Mouse (Mus musculus) MEL (cell line): ENCODE results near the gene Rnf111.

Experiments used
- CTCF ChIP-seq, 3 experiments: IDR thresholded peaks in 2 of 3; conservative IDR thresholded peaks in 1 of 3; 2 replicates each; pipeline ENCODE4 v1.5.1; 2011 to 2012; ENCODE audit warnings: low read length in 3 of 3, low read depth in 2 of 3, mild to moderate bottlenecking in 2 of 3, improper control_type of control experiment in 1 of 3, inconsistent platforms in 1 of 3, mixed read lengths in 1 of 3, moderate library complexity in 1 of 3; ENCODE audit not compliant: control insufficient read depth in 1 of 3, insufficient read depth in 1 of 3, poor library complexity in 1 of 3, severe bottlenecking in 1 of 3
- E2F4 ChIP-seq: IDR thresholded peaks from 2 replicates; pipeline ENCODE4 v1.6.1; 2011; ENCODE audit warnings: low read depth, low read length, improper control_type of control experiment, borderline replicate concordance
- EP300 ChIP-seq, 2 experiments: IDR thresholded peaks; 2 replicates each; pipeline ENCODE4 v1.6.1; 2011; ENCODE audit warnings: improper control_type of control experiment in 2 of 2, low read length in 2 of 2, low read depth in 1 of 2, mild to moderate bottlenecking in 1 of 2
- ETS1 ChIP-seq: IDR thresholded peaks from 2 replicates; pipeline ENCODE4 v1.6.1; 2012; ENCODE audit warnings: low read depth, mild to moderate bottlenecking, inconsistent platforms, low read length, improper control_type of control experiment, moderate library complexity
- KAT2A ChIP-seq: conservative IDR thresholded peaks from 2 replicates; pipeline ENCODE4 v1.6.1; 2012; ENCODE audit warnings: low read depth, low read length, improper control_type of control experiment, inconsistent platforms
- MAZ ChIP-seq: IDR thresholded peaks from 2 replicates; pipeline ENCODE4 v1.6.1; 2012; ENCODE audit warnings: low read depth, mild to moderate bottlenecking, inconsistent platforms, low read length, improper control_type of control experiment
- POLR2A ChIP-seq, 2 experiments: IDR thresholded peaks; 2 replicates each; pipeline ENCODE4 v1.6.1; 2011 to 2012; ENCODE audit warnings: low read length in 2 of 2, mild to moderate bottlenecking in 2 of 2, control low read depth in 1 of 2, improper control_type of control experiment in 1 of 2, low read depth in 1 of 2, moderate library complexity in 1 of 2; ENCODE audit not compliant: control insufficient read depth in 1 of 2, insufficient read depth in 1 of 2, poor library complexity in 1 of 2
- SIN3A ChIP-seq: IDR thresholded peaks from 2 replicates; pipeline ENCODE4 v1.6.1; 2012; ENCODE audit warnings: low read length, improper control_type of control experiment, inconsistent platforms
- TBP ChIP-seq: IDR thresholded peaks from 2 replicates; pipeline ENCODE4 v1.8.0; 2011; ENCODE audit warnings: low read depth, low read length, improper control_type of control experiment
- ZMIZ1 ChIP-seq: IDR thresholded peaks from 2 replicates; pipeline ENCODE4 v1.6.1; 2012; ENCODE audit warnings: low read depth, mild to moderate bottlenecking, inconsistent platforms, low read length, improper control_type of control experiment, moderate library complexity

- TF ChIP-seq ZMIZ1: no peak
- TF ChIP-seq CTCF (IDR thresholded peaks at IDR 0.05 in 2 of 3, conservative IDR thresholded peaks at IDR 0.05 in 1 of 3; ENCODE audit: control insufficient read depth in 1 of 3, insufficient read depth in 1 of 3, low read depth in 2 of 3, low read length in 3 of 3, poor library complexity in 1 of 3, severe bottlenecking in 1 of 3): no peak
- TF ChIP-seq EP300 (IDR thresholded peaks at IDR 0.05; ENCODE audit: low read depth in 1 of 2, low read length in 2 of 2): no peak
- no peak for TF ChIP-seq POLR2A (IDR thresholded peaks at IDR 0.05; ENCODE audit: control insufficient read depth in 1 of 2, insufficient read depth in 1 of 2, low read depth in 1 of 2, low read length in 2 of 2, poor library complexity in 1 of 2)
- TF ChIP-seq ETS1: no peak
- no peak for TF ChIP-seq SIN3A
- TF ChIP-seq TBP: no peak
- no peak for TF ChIP-seq KAT2A
- TF ChIP-seq MAZ: no peak
- TF ChIP-seq E2F4: no peak
Observed at GRCm38 (mm10) chr9:70406596-70406995, 96.9 kb downstream of the Rnf111 start.
